Mouse (Mus musculus): ENCODE measurements around the gene Olfr645. TPM values are rescaled to one million over a fixed set of nuclear protein-coding genes. Genes with fewer than 3 reads are reported as not detected.

Olfr645 gene
- polyA plus RNA-seq, 1 experiment from 2014 or later: not detected

Other genes with a start within 250 kb of the Olfr645 start
- 0.72 and 1.2 TPM in 2 replicates for gene Hbb-bh2, start 244.9 kb downstream of the Olfr645 start, polyA plus RNA-seq (2016; fragmentation: Nextera tagmentation; extraction: Ambion mirVana)
- gene Hbb-bh1, start 242.3 kb downstream of the Olfr645 start, polyA plus RNA-seq (2016; fragmentation: Nextera tagmentation; extraction: Ambion mirVana): 1,392 and 1,481 TPM in 2 replicates
- 9,927 and 10,875 TPM in 2 replicates for gene Hbb-y, start 232.2 kb downstream of the Olfr645 start, polyA plus RNA-seq (2016; fragmentation: Nextera tagmentation; extraction: Ambion mirVana)
- not detected in 2 replicates for gene Olfr66, start 199.2 kb downstream of the Olfr645 start, polyA plus RNA-seq (2016; fragmentation: Nextera tagmentation; extraction: Ambion mirVana)
- not detected in 2 replicates for gene Olfr64, start 191.0 kb downstream of the Olfr645 start, polyA plus RNA-seq (2016; fragmentation: Nextera tagmentation; extraction: Ambion mirVana)
- not detected in 2 replicates for gene Olfr65, start 182.0 kb downstream of the Olfr645 start, polyA plus RNA-seq (2016; fragmentation: Nextera tagmentation; extraction: Ambion mirVana)
- gene Olfr631, start 156.6 kb downstream of the Olfr645 start, polyA plus RNA-seq (2016; fragmentation: Nextera tagmentation; extraction: Ambion mirVana): 0.30 TPM in 1 of 2 replicates, not detected in the other
- 0.17 and 0.35 TPM in 2 replicates for gene Olfr632, start 151.1 kb downstream of the Olfr645 start, polyA plus RNA-seq (2016; fragmentation: Nextera tagmentation; extraction: Ambion mirVana)
- gene Olfr633, start 141.0 kb downstream of the Olfr645 start, polyA plus RNA-seq (2016; fragmentation: Nextera tagmentation; extraction: Ambion mirVana): 0.08 TPM in 1 of 2 replicates, not detected in the other
- not detected in 2 replicates for gene Olfr635, start 114.3 kb downstream of the Olfr645 start, polyA plus RNA-seq (2016; fragmentation: Nextera tagmentation; extraction: Ambion mirVana)
- gene Olfr638, start 86.7 kb downstream of the Olfr645 start, polyA plus RNA-seq (2016; fragmentation: Nextera tagmentation; extraction: Ambion mirVana): not detected in 2 replicates
- not detected in 2 replicates for gene Olfr639, start 68.2 kb downstream of the Olfr645 start, polyA plus RNA-seq (2016; fragmentation: Nextera tagmentation; extraction: Ambion mirVana)
- not detected in 2 replicates for gene Olfr640, start 59.9 kb downstream of the Olfr645 start, polyA plus RNA-seq (2016; fragmentation: Nextera tagmentation; extraction: Ambion mirVana)
- gene Olfr641, start 50.0 kb downstream of the Olfr645 start, polyA plus RNA-seq (2016; fragmentation: Nextera tagmentation; extraction: Ambion mirVana): not detected in 2 replicates
- not detected in 2 replicates for gene Olfr642, start 32.8 kb downstream of the Olfr645 start, polyA plus RNA-seq (2016; fragmentation: Nextera tagmentation; extraction: Ambion mirVana)
- not detected in 2 replicates for gene 4930516K23Rik, start 24.0 kb downstream of the Olfr645 start, polyA plus RNA-seq (2016; fragmentation: Nextera tagmentation; extraction: Ambion mirVana)
- not detected in 2 replicates for gene Olfr644, start 13.6 kb downstream of the Olfr645 start, polyA plus RNA-seq (2016; fragmentation: Nextera tagmentation; extraction: Ambion mirVana)
- not detected in 2 replicates for gene Olfr646, start 19.4 kb upstream of the Olfr645 start, polyA plus RNA-seq (2016; fragmentation: Nextera tagmentation; extraction: Ambion mirVana)
- gene Ubqln5, start 44.4 kb upstream of the Olfr645 start, polyA plus RNA-seq (2016; fragmentation: Nextera tagmentation; extraction: Ambion mirVana): not detected in 2 replicates
- gene Olfr643, start 51.9 kb upstream of the Olfr645 start, polyA plus RNA-seq (2016; fragmentation: Nextera tagmentation; extraction: Ambion mirVana): not detected in 2 replicates
- not detected in 2 replicates for gene Ubqln3, start 57.8 kb upstream of the Olfr645 start, polyA plus RNA-seq (2016; fragmentation: Nextera tagmentation; extraction: Ambion mirVana)
- not detected in 2 replicates for gene Ubqlnl, start 65.1 kb upstream of the Olfr645 start, polyA plus RNA-seq (2016; fragmentation: Nextera tagmentation; extraction: Ambion mirVana)
- gene Olfm5, start 79.4 kb upstream of the Olfr645 start, polyA plus RNA-seq (2016; fragmentation: Nextera tagmentation; extraction: Ambion mirVana): not detected in 2 replicates
- 0.05 and 0.11 TPM in 2 replicates for gene Olfr648, start 97.9 kb upstream of the Olfr645 start, polyA plus RNA-seq (2016; fragmentation: Nextera tagmentation; extraction: Ambion mirVana)
- gene Olfr649, start 110.5 kb upstream of the Olfr645 start, polyA plus RNA-seq (2016; fragmentation: Nextera tagmentation; extraction: Ambion mirVana): not detected in 2 replicates
- gene Trim6, start 133.3 kb upstream of the Olfr645 start, polyA plus RNA-seq (2016; fragmentation: Nextera tagmentation; extraction: Ambion mirVana): 1.6 and 1.7 TPM in 2 replicates
- gene Trim34a, start 159.0 kb upstream of the Olfr645 start, polyA plus RNA-seq (2016; fragmentation: Nextera tagmentation; extraction: Ambion mirVana): 1.2 and 1.7 TPM in 2 replicates
- gene Trim5, start 202.6 kb upstream of the Olfr645 start, polyA plus RNA-seq (2016; fragmentation: Nextera tagmentation; extraction: Ambion mirVana): 0.33 and 0.38 TPM in 2 replicates
- 3.2 and 4.3 TPM in 2 replicates for gene Trim12a, start 230.0 kb upstream of the Olfr645 start, polyA plus RNA-seq (2016; fragmentation: Nextera tagmentation; extraction: Ambion mirVana)
- gene Trim34b, start 244.0 kb upstream of the Olfr645 start, polyA plus RNA-seq (2016; fragmentation: Nextera tagmentation; extraction: Ambion mirVana): not detected in 2 replicates